Mouse (Mus musculus): ENCODE data around the gene Cd72. TPM values are rescaled to one million over a fixed set of nuclear protein-coding genes. Genes with fewer than 3 reads are reported as not detected.

Gene Cd72
- 6.7 TPM for polyA plus RNA-seq (2014; fragmentation: Illumina TruSeq; extraction: RNeasy Lipid Tissue Mini Kit (QIAGEN cat#74804); ENCODE audit: low read depth, low replicate concordance)

GRCm38 (mm10) chr4:43454041-43454836 is at the start of gene Cd72:
Gene Cd72, minus strand, starts transcription at chr4:43454628.

DNA sequence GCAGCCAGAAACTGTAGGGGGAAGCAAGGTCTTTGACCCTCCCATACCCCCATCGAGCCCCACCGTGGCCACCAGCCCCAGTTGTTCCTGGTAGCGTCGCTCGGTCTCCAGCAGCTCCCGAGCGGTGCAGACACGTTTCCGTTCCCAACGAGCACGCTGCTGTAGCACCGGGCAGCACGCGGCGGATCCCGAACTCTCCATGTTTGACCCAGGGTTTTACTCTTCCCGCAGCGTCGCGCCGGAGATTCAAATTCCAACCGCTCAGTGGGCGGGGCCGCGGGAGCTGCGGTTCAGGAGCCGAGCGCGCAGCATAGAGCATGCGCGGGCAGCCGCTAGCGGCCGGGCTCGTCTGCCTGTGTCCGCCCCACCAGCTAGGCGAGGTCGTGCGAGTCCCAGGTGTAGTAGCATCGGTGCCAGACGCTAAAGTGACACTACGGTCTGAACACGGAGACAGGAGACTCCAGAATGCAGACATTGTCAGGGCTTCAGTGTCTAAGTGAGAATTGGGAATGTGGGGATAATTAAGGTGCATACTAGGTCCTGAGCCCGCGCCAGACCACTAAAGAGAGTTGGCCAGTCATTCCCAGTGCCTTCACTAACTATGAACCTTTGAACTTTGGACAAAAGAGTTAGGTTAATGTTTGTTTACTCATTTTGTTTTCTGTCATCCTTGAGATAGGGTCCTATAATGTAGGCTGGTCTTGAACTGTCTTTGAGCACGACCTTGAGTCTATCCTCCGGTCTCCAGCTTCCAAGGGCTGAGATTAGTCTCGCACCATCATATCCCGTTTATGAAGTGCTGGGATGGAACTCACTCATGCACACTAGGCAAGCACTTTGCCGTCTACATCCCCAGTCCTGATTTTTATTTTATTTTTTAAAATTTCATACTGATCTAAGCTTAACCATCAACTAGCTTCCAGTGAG is 45.2 kb upstream of the Cd72 start, which contains the start of gene Arhgef39:
TSS of gene Arhgef39 (minus strand) at position 289 of the 927 bp plus-strand sequence.

DNA sequence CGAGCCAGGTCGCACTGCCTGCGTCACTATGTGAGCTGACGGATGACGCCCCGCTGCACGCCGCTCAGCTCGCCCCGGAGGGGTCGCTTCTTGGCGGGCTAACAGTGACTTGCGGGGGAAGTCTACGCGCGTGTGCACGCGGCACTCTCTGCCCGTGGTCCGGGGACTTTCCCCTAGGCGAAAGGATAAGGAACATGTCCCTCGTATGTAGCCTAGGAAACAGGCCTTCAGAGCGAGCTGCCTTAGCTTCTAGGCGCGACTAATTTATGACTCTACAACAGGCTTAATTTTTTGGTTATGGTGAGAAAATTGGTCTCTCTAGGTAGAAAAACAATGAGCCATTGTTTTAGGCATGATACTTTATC is 38.4 kb upstream of the Cd72 start, which contains the start of gene Ccdc107:
TSS of gene Ccdc107 (plus strand) at position 80 of the 365 bp plus-strand sequence.

GRCm38 (mm10) chr4:43483535-43484091 is 29.2 kb upstream of the Cd72 start, which contains the start of gene Sit1:
Gene Sit1, minus strand, starts transcription at chr4:43483734.

DNA sequence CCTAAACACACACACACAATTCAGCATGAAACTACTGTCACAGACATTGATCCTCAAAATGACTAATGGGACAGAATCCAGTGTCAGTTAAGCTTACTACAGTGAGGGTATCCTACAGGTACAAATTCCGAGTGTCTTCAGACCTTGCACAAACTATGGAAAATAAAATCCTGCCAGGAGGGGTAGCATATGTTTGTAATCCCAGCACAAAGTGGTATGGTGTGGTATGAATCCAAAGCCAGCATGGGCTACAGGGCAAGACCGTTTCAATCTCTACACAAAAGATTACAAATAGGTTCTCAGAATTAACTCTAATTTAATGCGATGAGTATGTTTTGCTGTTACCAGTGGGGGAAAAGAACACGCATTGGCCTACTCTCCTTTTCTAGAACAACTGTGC is 12.8 kb downstream of the Cd72 start, which contains the start of gene Tesk1:
TSS of gene Tesk1 (plus strand) at position 301 of the 400 bp plus-strand sequence.

GRCm38 (mm10) chr4:43428946-43429345 is 25.5 kb downstream of the Cd72 start, which contains the start of gene Fam166b:
Gene Fam166b, minus strand, starts transcription at chr4:43429134.

Other genes starting within 250 kb of the Cd72 start
- gene Atp8b5, start 187.5 kb downstream of the Cd72 start, polyA plus RNA-seq (2014; fragmentation: Illumina TruSeq; extraction: RNeasy Lipid Tissue Mini Kit (QIAGEN cat#74804); ENCODE audit: low read depth, low replicate concordance), result 1.4 TPM
- 17.7 TPM for gene Rusc2, start 72.6 kb downstream of the Cd72 start, polyA plus RNA-seq (2014; fragmentation: Illumina TruSeq; extraction: RNeasy Lipid Tissue Mini Kit (QIAGEN cat#74804); ENCODE audit: low read depth, low replicate concordance)
- 3.9 TPM for gene Fam166b, start 25.5 kb downstream of the Cd72 start, polyA plus RNA-seq (2014; fragmentation: Illumina TruSeq; extraction: RNeasy Lipid Tissue Mini Kit (QIAGEN cat#74804); ENCODE audit: low read depth, low replicate concordance)
- 47.5 TPM for gene Tesk1, start 12.7 kb downstream of the Cd72 start, polyA plus RNA-seq (2014; fragmentation: Illumina TruSeq; extraction: RNeasy Lipid Tissue Mini Kit (QIAGEN cat#74804); ENCODE audit: low read depth, low replicate concordance)
- not detected for gene Sit1, start 29.1 kb upstream of the Cd72 start, polyA plus RNA-seq (2014; fragmentation: Illumina TruSeq; extraction: RNeasy Lipid Tissue Mini Kit (QIAGEN cat#74804); ENCODE audit: low read depth, low replicate concordance)
- 55.0 TPM for gene Ccdc107, start 38.3 kb upstream of the Cd72 start, polyA plus RNA-seq (2014; fragmentation: Illumina TruSeq; extraction: RNeasy Lipid Tissue Mini Kit (QIAGEN cat#74804); ENCODE audit: low read depth, low replicate concordance)
- gene Arhgef39, start 45.1 kb upstream of the Cd72 start, polyA plus RNA-seq (2014; fragmentation: Illumina TruSeq; extraction: RNeasy Lipid Tissue Mini Kit (QIAGEN cat#74804); ENCODE audit: low read depth, low replicate concordance), result 1.2 TPM
- gene Car9, start 52.3 kb upstream of the Cd72 start, polyA plus RNA-seq (2014; fragmentation: Illumina TruSeq; extraction: RNeasy Lipid Tissue Mini Kit (QIAGEN cat#74804); ENCODE audit: low read depth, low replicate concordance), result 0.72 TPM
- 128 TPM for gene Tpm2, start 69.1 kb upstream of the Cd72 start, polyA plus RNA-seq (2014; fragmentation: Illumina TruSeq; extraction: RNeasy Lipid Tissue Mini Kit (QIAGEN cat#74804); ENCODE audit: low read depth, low replicate concordance)
- 45.7 TPM for gene Creb3, start 107.7 kb upstream of the Cd72 start, polyA plus RNA-seq (2014; fragmentation: Illumina TruSeq; extraction: RNeasy Lipid Tissue Mini Kit (QIAGEN cat#74804); ENCODE audit: low read depth, low replicate concordance)
- gene Tln1, start 108.1 kb upstream of the Cd72 start, polyA plus RNA-seq (2014; fragmentation: Illumina TruSeq; extraction: RNeasy Lipid Tissue Mini Kit (QIAGEN cat#74804); ENCODE audit: low read depth, low replicate concordance), result 59.0 TPM
- 40.1 TPM for gene Rgp1, start 124.1 kb upstream of the Cd72 start, polyA plus RNA-seq (2014; fragmentation: Illumina TruSeq; extraction: RNeasy Lipid Tissue Mini Kit (QIAGEN cat#74804); ENCODE audit: low read depth, low replicate concordance)
- gene Gba2, start 124.2 kb upstream of the Cd72 start, polyA plus RNA-seq (2014; fragmentation: Illumina TruSeq; extraction: RNeasy Lipid Tissue Mini Kit (QIAGEN cat#74804); ENCODE audit: low read depth, low replicate concordance), result 12.9 TPM
- gene Msmp, start 129.9 kb upstream of the Cd72 start, polyA plus RNA-seq (2014; fragmentation: Illumina TruSeq; extraction: RNeasy Lipid Tissue Mini Kit (QIAGEN cat#74804); ENCODE audit: low read depth, low replicate concordance), result 0.79 TPM
- 30.2 TPM for gene Npr2, start 177.3 kb upstream of the Cd72 start, polyA plus RNA-seq (2014; fragmentation: Illumina TruSeq; extraction: RNeasy Lipid Tissue Mini Kit (QIAGEN cat#74804); ENCODE audit: low read depth, low replicate concordance)
- 3.8 TPM for gene Spag8, start 199.0 kb upstream of the Cd72 start, polyA plus RNA-seq (2014; fragmentation: Illumina TruSeq; extraction: RNeasy Lipid Tissue Mini Kit (QIAGEN cat#74804); ENCODE audit: low read depth, low replicate concordance)
- gene Hint2, start 201.8 kb upstream of the Cd72 start, polyA plus RNA-seq (2014; fragmentation: Illumina TruSeq; extraction: RNeasy Lipid Tissue Mini Kit (QIAGEN cat#74804); ENCODE audit: low read depth, low replicate concordance), result 120 TPM
- gene Tmem8b, start 214.3 kb upstream of the Cd72 start, polyA plus RNA-seq (2014; fragmentation: Illumina TruSeq; extraction: RNeasy Lipid Tissue Mini Kit (QIAGEN cat#74804); ENCODE audit: low read depth, low replicate concordance), result 11.5 TPM
- 4.8 TPM for gene Fam221b, start 214.5 kb upstream of the Cd72 start, polyA plus RNA-seq (2014; fragmentation: Illumina TruSeq; extraction: RNeasy Lipid Tissue Mini Kit (QIAGEN cat#74804); ENCODE audit: low read depth, low replicate concordance)
- not detected for gene Olfr70, start 246.2 kb upstream of the Cd72 start, polyA plus RNA-seq (2014; fragmentation: Illumina TruSeq; extraction: RNeasy Lipid Tissue Mini Kit (QIAGEN cat#74804); ENCODE audit: low read depth, low replicate concordance)